Mouse (Mus musculus): Measurements from ENCODE around the gene Mum1. TPM values are rescaled to one million over a fixed set of nuclear protein-coding genes. Genes with fewer than 3 reads are reported as not detected.
"Not testable (repeated sequence)": the region's sequence is repeated elsewhere in the genome, so short reads cannot be mapped to it uniquely, and the experiment has no call there.

Mum1 gene
- polyA plus RNA-seq, 1 experiment from 2014 or later: 43.7 TPM

GRCm38 (mm10) chr10:80208841-80209371 lies 17.3 kb upstream of the Mum1 start:
- Histone ChIP-seq H3K4me1 (peaks cover 6% of the 10 kb centered on the region), H3K27ac (replicated peaks) (no peak overlapping the region), H3K36me3 (no peaks in the 10 kb centered on the region), H3K9me3 (no peaks in the 10 kb centered on the region), H3K4me2 (peak overlapping the region; percentile 36), H3K27me3 (replicated peaks) (peaks cover 31% of the 10 kb centered on the region), H3K9ac (peak overlapping the region; percentile 56), H3K4me3 (no peak overlapping the region)
- ATAC-seq (ENCODE audit: extremely low read depth, insufficient number of reproducible peaks, low FRiP score, low TSS enrichment): no peak
- WGBS: 16% methylated on average over 24 of the region's 24 CpGs

DNA sequence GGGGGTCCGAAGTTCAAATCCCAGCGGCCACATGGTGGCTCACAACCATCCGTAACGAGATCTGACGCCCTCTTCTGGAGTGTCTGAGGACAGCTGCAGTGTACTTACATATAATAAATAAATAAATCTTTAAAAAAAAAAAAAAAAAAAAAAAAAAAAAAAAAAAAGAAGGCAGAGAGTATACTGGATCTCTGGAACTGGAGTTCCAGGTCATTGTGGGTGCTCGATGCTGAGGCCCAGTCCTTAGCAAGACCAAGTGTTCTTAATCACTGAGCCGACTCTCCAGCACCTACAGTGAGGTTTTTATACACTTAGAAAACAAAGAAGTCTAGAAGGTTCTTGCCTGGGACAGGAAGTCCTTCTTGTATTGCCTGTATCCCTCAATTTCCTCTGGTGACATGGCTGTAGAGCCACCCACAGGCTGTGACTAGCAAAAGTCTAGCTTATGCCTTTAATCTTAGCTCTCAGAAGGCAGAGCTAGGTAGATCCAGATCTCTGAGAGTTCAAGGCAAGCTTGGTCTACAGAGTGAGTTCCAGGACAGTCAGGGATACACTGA lies 14.6 kb upstream of the Mum1 start:
- not testable (repeated sequence) for H3K9ac ChIP-seq; H3K9me3 ChIP-seq; H3K27ac ChIP-seq (replicated peaks); H3K4me1 ChIP-seq; H3K36me3 ChIP-seq; ATAC-seq (ENCODE audit: extremely low read depth, insufficient number of reproducible peaks, low FRiP score, low TSS enrichment); H3K4me2 ChIP-seq; H3K4me3 ChIP-seq
- peaks cover 32% of the 10 kb centered on the region for H3K27me3 ChIP-seq (replicated peaks)
- 59% methylated on average over 7 of the region's 7 CpGs for WGBS

DNA sequence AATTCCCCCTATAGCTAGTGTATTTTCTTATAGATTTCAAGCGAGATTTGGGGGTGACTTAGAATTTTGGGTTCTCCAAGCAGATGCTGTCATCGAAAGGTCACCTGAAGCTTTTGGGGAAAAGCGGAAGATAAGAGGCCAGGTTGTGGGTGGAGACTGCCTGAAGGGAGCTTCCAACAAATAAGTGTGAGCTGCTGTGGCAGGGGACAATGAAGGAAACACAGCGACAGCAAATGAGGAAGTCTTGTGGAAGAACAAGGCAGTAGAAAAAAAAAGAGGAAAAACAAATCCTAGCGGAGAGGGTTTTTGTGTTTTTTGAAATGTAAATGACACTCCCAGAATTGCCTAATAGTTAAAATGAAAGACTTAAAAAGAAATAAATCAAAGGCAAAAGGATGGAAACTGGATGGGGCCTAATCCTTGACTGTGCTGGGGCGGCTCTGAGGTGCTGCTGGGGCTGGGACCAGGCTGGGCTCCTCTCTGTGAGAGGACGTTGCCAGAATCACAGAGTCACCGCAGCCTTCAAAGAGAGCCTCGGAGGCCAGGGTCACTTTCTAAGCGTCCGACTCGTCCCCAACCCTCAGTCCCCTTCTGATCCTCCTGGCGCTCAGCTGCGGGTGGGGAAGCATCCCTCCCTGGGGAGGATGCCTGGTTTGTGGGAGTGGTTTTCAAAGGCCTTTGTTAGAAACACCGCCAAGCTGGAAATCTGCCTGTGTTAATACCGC lies 11.0 kb upstream of the Mum1 start:
- Histone ChIP-seq H3K36me3 (no peaks in the 10 kb centered on the region), H3K27me3 (replicated peaks) (peaks cover 4% of the 10 kb centered on the region; the same call in 1 of the 2 replicates), H3K4me3 (no peak overlapping the region), H3K4me2 (no peak overlapping the region), H3K9ac (peak overlapping the region; percentile 71), H3K9me3 (no peaks in the 10 kb centered on the region), H3K27ac (replicated peaks) (no peak overlapping the region), H3K4me1 (0 out of 2 replicates have a peak, but pooled peaks cover 3% of the 10 kb centered on the region)
- ATAC-seq (ENCODE audit: extremely low read depth, insufficient number of reproducible peaks, low FRiP score, low TSS enrichment): no peak
- WGBS: 29% methylated on average over 16 of the region's 16 CpGs

GRCm38 (mm10) chr10:80220676-80221075 lies 5.6 kb upstream of the Mum1 start:
- no peak overlapping the region for H3K4me3 ChIP-seq
- H3K27ac ChIP-seq (replicated peaks): no peak overlapping the region
- peaks cover 12% of the 10 kb centered on the region for H3K4me1 ChIP-seq
- no peak for ATAC-seq (ENCODE audit: extremely low read depth, insufficient number of reproducible peaks, low FRiP score, low TSS enrichment)
- H3K9ac ChIP-seq: no peak overlapping the region
- 46% methylated on average over 8 of the region's 9 CpGs for WGBS
- H3K9me3 ChIP-seq: no peaks in the 10 kb centered on the region
- no peak overlapping the region for H3K4me2 ChIP-seq
- H3K27me3 ChIP-seq (replicated peaks): 0 out of 2 replicates have a peak, but pooled peaks cover 4% of the 10 kb centered on the region
- H3K36me3 ChIP-seq: no peaks in the 10 kb centered on the region

DNA sequence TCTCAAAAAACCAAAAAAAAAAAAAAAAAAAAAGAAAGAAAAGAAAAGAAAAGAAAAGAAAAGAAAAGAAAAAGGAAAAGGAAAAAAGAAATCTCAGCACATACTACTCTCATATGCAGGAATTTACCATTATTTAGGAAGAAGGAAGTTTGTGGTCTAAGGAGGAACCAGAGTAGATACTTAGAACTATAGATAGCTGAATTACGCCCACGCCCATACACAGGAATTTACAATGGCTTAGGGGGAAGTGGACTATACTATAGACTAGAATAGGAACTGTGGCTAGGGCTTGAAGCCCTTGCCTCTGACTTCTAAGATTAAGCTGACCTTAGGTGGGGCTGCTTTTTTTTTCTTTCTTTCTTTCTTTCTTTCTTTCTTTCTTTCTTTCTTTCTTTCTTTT lies 3.1 kb upstream of the Mum1 start:
- not testable (repeated sequence) for H3K27ac ChIP-seq (replicated peaks); H3K9me3 ChIP-seq; H3K27me3 ChIP-seq (replicated peaks); H3K4me3 ChIP-seq; ATAC-seq (ENCODE audit: extremely low read depth, insufficient number of reproducible peaks, low FRiP score, low TSS enrichment); H3K36me3 ChIP-seq; H3K9ac ChIP-seq; H3K4me2 ChIP-seq
- WGBS: 78% methylated on average over 2 of the region's 2 CpGs
- H3K4me1 ChIP-seq: peaks cover 27% of the 10 kb centered on the region

GRCm38 (mm10) chr10:80226071-80226415 lies 191 bp upstream of the Mum1 start:
- Histone ChIP-seq H3K4me2 (peak overlapping the region; percentile 77), H3K36me3 (peaks cover 26% of the 10 kb centered on the region), H3K4me1 (peaks cover 39% of the 10 kb centered on the region), H3K27me3 (replicated peaks) (no peaks in the 10 kb centered on the region), H3K9me3 (no peaks in the 10 kb centered on the region), H3K4me3 (peak overlapping the region; percentile 77), H3K27ac (replicated peaks) (peak overlapping the region; percentile 86), H3K9ac (peak overlapping the region; percentile 74)
- no peak for ATAC-seq (ENCODE audit: extremely low read depth, insufficient number of reproducible peaks, low FRiP score, low TSS enrichment)
- 2% methylated on average over 14 of the region's 14 CpGs for WGBS

DNA sequence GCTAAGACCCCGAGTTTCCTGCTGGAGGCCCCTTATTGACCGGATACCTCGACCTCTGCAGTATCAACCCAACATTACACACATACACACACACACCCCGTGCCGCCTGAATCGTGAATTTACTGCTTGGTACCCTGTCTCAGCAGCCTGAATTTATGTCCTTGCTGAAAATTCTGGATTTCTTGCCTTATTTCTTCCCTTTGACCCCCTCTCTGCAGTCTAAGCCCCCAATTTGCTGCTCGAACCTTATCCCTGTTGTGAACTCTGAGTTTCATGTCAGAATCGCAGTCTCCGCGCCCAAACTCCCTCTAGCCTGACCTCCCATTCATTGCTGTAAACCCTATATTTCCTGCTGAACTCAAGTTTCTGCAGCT lies 919 bp downstream of the Mum1 start:
- no peak for ATAC-seq (ENCODE audit: extremely low read depth, insufficient number of reproducible peaks, low FRiP score, low TSS enrichment)
- Histone ChIP-seq H3K4me1 (peaks cover 39% of the 10 kb centered on the region), H3K27me3 (replicated peaks) (no peaks in the 10 kb centered on the region), H3K4me3 (peak overlapping the region; percentile 77), H3K36me3 (peaks cover 36% of the 10 kb centered on the region), H3K9ac (peak overlapping the region; percentile 94), H3K27ac (replicated peaks) (peak overlapping the region; percentile 91), H3K9me3 (no peaks in the 10 kb centered on the region), H3K4me2 (peak overlapping the region; percentile 77)
- WGBS: 6% methylated on average over 10 of the region's 10 CpGs

GRCm38 (mm10) chr10:80227877-80228775 lies 1.9 kb downstream of the Mum1 start:
- Histone ChIP-seq H3K36me3 (peaks cover 46% of the 10 kb centered on the region), H3K4me3 (peak overlapping the region; percentile 77), H3K9me3 (no peaks in the 10 kb centered on the region), H3K27me3 (replicated peaks) (no peaks in the 10 kb centered on the region), H3K27ac (replicated peaks) (peak overlapping the region; percentile 91), H3K9ac (peak overlapping the region; percentile 94), H3K4me1 (peaks cover 49% of the 10 kb centered on the region), H3K4me2 (peak overlapping the region; percentile 77)
- WGBS: 46% methylated on average over 15 of the region's 15 CpGs
- no peak for ATAC-seq (ENCODE audit: extremely low read depth, insufficient number of reproducible peaks, low FRiP score, low TSS enrichment)

DNA sequence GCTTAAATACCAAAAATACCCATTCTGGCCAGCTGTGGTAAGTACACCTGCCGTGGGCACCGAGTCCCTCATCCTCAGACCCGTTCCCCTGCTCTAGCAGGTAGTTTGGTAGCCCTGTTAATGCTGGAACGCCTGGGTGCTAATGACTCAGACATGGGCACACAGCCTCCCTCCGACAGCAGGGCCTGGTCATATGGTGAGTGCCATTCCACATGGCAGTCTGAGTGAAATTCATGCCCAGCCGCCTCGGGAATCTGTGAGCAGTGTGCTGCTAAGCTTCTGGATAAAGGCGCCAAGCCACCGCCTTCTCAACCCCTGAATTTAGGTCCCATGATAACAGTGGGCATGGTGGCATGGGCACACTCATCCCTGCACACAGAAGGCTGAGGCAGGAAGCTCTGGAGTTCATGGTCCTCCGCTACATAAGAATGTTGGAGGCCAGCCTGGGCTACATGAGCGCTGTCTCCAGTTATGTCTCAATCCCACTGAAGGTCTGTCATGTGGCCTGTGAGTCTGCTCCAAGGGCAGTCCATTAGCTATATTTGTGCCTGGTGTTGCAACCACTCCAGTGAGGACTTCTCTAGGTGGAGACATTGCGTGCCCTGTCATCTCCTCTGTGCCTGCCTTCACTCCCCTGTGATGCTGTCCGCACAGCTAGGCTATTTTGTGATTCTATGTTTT lies 10.1 kb downstream of the Mum1 start:
- Histone ChIP-seq H3K27me3 (replicated peaks) (no peaks in the 10 kb centered on the region), H3K4me2 (no peak overlapping the region), H3K4me3 (no peak overlapping the region), H3K36me3 (peaks cover 100% of the 10 kb centered on the region), H3K9me3 (no peaks in the 10 kb centered on the region), H3K4me1 (peaks cover 31% of the 10 kb centered on the region), H3K9ac (no peak overlapping the region), H3K27ac (replicated peaks) (no peak overlapping the region)
- WGBS: 93% methylated on average over 13 of the region's 13 CpGs
- no peak for ATAC-seq (ENCODE audit: extremely low read depth, insufficient number of reproducible peaks, low FRiP score, low TSS enrichment)

DNA sequence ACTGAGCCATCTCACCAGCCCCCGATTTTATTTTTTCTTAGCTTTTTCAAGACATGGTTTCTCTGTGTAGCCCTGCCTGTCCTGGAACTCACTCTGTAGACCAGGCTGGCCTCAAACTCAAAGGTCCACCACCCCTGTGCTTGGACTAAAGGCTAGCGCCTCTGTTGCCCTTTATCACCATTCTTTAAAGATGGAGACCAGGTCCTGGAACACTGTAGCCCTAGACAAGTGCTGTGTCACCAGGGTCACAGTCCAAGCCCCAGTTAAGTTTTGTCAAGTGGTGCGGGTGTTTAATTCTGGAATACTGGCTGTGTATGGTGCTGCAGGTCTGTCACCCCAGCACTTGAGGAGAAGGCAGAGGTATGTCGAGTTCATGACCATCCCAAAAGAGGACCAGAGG lies 10.8 kb downstream of the Mum1 start:
- Histone ChIP-seq H3K4me2 (no peak overlapping the region), H3K27me3 (replicated peaks) (no peaks in the 10 kb centered on the region), H3K9ac (no peak overlapping the region), H3K27ac (replicated peaks) (no peak overlapping the region), H3K9me3 (no peaks in the 10 kb centered on the region), H3K4me3 (no peak overlapping the region), H3K36me3 (peaks cover 100% of the 10 kb centered on the region), H3K4me1 (peaks cover 32% of the 10 kb centered on the region)
- 82% methylated on average over 4 of the region's 4 CpGs for WGBS
- no peak for ATAC-seq (ENCODE audit: extremely low read depth, insufficient number of reproducible peaks, low FRiP score, low TSS enrichment)

DNA sequence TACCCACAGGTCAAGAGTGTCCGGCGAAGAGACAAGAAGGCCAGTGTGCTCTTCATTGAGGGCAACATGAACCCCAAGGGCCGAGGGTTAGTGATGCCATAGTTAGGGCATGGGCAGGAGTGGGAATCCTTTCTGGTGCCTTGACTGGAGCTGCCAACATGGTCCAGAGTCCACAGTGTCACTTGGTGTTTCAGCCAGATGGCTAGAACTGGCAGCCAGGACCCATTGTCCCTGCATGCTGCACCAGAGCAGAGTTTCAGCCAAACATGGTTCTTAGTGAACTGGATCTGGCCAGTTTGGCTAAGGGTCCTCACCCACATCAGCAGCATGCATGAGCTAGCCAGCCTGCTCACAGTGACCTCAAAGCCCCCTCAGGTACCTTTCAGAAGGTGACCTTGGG lies 12.1 kb downstream of the Mum1 start:
- Histone ChIP-seq H3K4me3 (no peak overlapping the region), H3K4me1 (peaks cover 31% of the 10 kb centered on the region), H3K9ac (no peak overlapping the region), H3K4me2 (no peak overlapping the region), H3K27me3 (replicated peaks) (no peaks in the 10 kb centered on the region), H3K27ac (replicated peaks) (no peak overlapping the region), H3K9me3 (no peaks in the 10 kb centered on the region), H3K36me3 (peaks cover 100% of the 10 kb centered on the region)
- ATAC-seq (ENCODE audit: extremely low read depth, insufficient number of reproducible peaks, low FRiP score, low TSS enrichment): no peak
- 84% methylated on average over 3 of the region's 3 CpGs for WGBS

All from heart, embryonic 13.5 days (tissue).